Mouse (Mus musculus) retina, postnatal 1 day (tissue): ENCODE measurements around the gene Spop.
"Not testable (repeated sequence)": the region's sequence is repeated elsewhere in the genome, so short reads cannot be mapped to it uniquely, and the experiment has no call there.

Experiments
- DNase-seq: peaks from one replicate; pipeline ENCODE4 v3.0.0-alpha.2; 2012

Spop gene

GRCm38 (mm10) chr11:95391743-95392142, 22.1 kb upstream of the Spop start:
- DNase-seq = no peak

- no peak for DNase-seq
These were observed 21.6 kb upstream of the Spop start for GRCm38 (mm10) chr11:95392223-95392667.

GRCm38 (mm10) chr11:95392708-95393499, 21.0 kb upstream of the Spop start:
- DNase-seq = no peak

- DNase-seq = no peak
These were observed 20.4 kb upstream of the Spop start for GRCm38 (mm10) chr11:95393500-95393816.

- DNase-seq = no peak
These were observed 19.8 kb upstream of the Spop start for GRCm38 (mm10) chr11:95394112-95394511.

- no peak for DNase-seq
These were observed 17.3 kb upstream of the Spop start for GRCm38 (mm10) chr11:95396548-95396947.

- peak; percentile 81 for DNase-seq
These were observed 15.7 kb upstream of the Spop start for GRCm38 (mm10) chr11:95397843-95398835.

- no peak for DNase-seq
These were observed 14.3 kb upstream of the Spop start for GRCm38 (mm10) chr11:95399520-95400020.

- DNase-seq = no peak
These were observed 12.3 kb upstream of the Spop start for GRCm38 (mm10) chr11:95401568-95401967.

GRCm38 (mm10) chr11:95402196-95402595, 11.7 kb upstream of the Spop start:
- no peak for DNase-seq

- no peak for DNase-seq
These were observed 11.2 kb upstream of the Spop start for GRCm38 (mm10) chr11:95402658-95403101.

GRCm38 (mm10) chr11:95403382-95404340, 10.2 kb upstream of the Spop start:
- no peak for DNase-seq

- DNase-seq = no peak
These were observed 8.1 kb upstream of the Spop start for GRCm38 (mm10) chr11:95405771-95406170.

GRCm38 (mm10) chr11:95406398-95406797, 7.5 kb upstream of the Spop start:
- DNase-seq = not testable (repeated sequence)

GRCm38 (mm10) chr11:95409450-95410112, 4.3 kb upstream of the Spop start:
- DNase-seq = no peak

- DNase-seq = no peak
These were observed 2.3 kb upstream of the Spop start for GRCm38 (mm10) chr11:95411453-95412013.

GRCm38 (mm10) chr11:95412615-95413014, 1.3 kb upstream of the Spop start:
- no peak for DNase-seq

GRCm38 (mm10) chr11:95414536-95415161, 769 bp downstream of the Spop start:
- peak; percentile 98 for DNase-seq

- no peak for DNase-seq
These were observed 2.1 kb downstream of the Spop start for GRCm38 (mm10) chr11:95415931-95416330.

GRCm38 (mm10) chr11:95417341-95417740, 3.5 kb downstream of the Spop start:
- DNase-seq = no peak
